Mouse (Mus musculus): ENCODE data around the gene 4931440F15Rik. TPM values are rescaled to one million over a fixed set of nuclear protein-coding genes. Genes with fewer than 3 reads are reported as not detected.
A peak's percentile ranks its signal among the peaks of the same experiment; 100 is the strongest.

The 4931440F15Rik gene
- polyA plus RNA-seq, 1 experiment, result 0.04 TPM

GRCm38 (mm10) chr11:29815261-29815660 lies 10.2 kb downstream of the 4931440F15Rik start:
- Histone ChIP-seq H3K36me3 (ENCODE audit: control insufficient read depth, insufficient read depth) (no peaks in the 10 kb centered on the region), H3K79me2 (ENCODE audit: control insufficient read depth, insufficient read depth) (no peaks in the 10 kb centered on the region), H3K4me3 (no peak overlapping the region), H3K4me2 (ENCODE audit: low read depth) (no peak overlapping the region), H3ac (ENCODE audit: control insufficient read depth, insufficient read length) (no peak overlapping the region), H3K27me3 (ENCODE audit: control insufficient read depth, insufficient read depth, insufficient read length) (no peaks in the 10 kb centered on the region)
- no peak for TF ChIP-seq USF1 (IDR thresholded peaks at IDR 0.05; ENCODE audit: low read depth)
- no peak for TF ChIP-seq REST (IDR thresholded peaks at IDR 0.05; ENCODE audit: insufficient read depth, insufficient read length)

- Histone ChIP-seq H3K27me3 (ENCODE audit: control insufficient read depth, insufficient read depth, insufficient read length) (no peaks in the 10 kb centered on the region), H3K4me2 (ENCODE audit: low read depth) (no peak overlapping the region), H3K36me3 (ENCODE audit: control insufficient read depth, insufficient read depth) (no peaks in the 10 kb centered on the region), H3K4me3 (no peak overlapping the region), H3K79me2 (ENCODE audit: control insufficient read depth, insufficient read depth) (no peaks in the 10 kb centered on the region), H3ac (ENCODE audit: control insufficient read depth, insufficient read length) (no peak overlapping the region)
- TF ChIP-seq MYOG (IDR thresholded peaks at IDR 0.05; ENCODE audit: control insufficient read depth in 1 of 3, insufficient read depth in 1 of 3, insufficient read length in 2 of 3, low read depth in 2 of 3) (no peak), CEBPB (IDR thresholded peaks at IDR 0.05; ENCODE audit: insufficient read depth, poor library complexity, severe bottlenecking) (no peak), USF1 (IDR thresholded peaks at IDR 0.05; ENCODE audit: low read depth) (no peak), MAX (IDR thresholded peaks at IDR 0.05; ENCODE audit: low read depth) (no peak), SRF (IDR thresholded peaks at IDR 0.05; ENCODE audit: control insufficient read depth, insufficient read length, low read depth) (no peak), TCF12 (IDR thresholded peaks at IDR 0.05; ENCODE audit: insufficient read depth, poor library complexity, severe bottlenecking) (no peak), POLR2AphosphoS2 (IDR thresholded peaks at IDR 0.05; ENCODE audit: insufficient read length, low read depth) (no peak), E2F4 (IDR thresholded peaks at IDR 0.05; ENCODE audit: insufficient read depth) (no peak), MYOD1 (IDR thresholded peaks at IDR 0.05; ENCODE audit: control insufficient read depth in 1 of 3, insufficient read length in 2 of 3, low read depth in 2 of 3) (no peak), POLR2A (IDR thresholded peaks at IDR 0.05; ENCODE audit: insufficient read length, low read depth) (no peak), TCF3 (IDR thresholded peaks at IDR 0.05; ENCODE audit: insufficient read length, low read depth) (no peak), REST (IDR thresholded peaks at IDR 0.05; ENCODE audit: insufficient read depth, insufficient read length) (no peak)
These were observed 12.2 kb downstream of the 4931440F15Rik start for GRCm38 (mm10) chr11:29813267-29813666.

- no peaks in the 10 kb centered on the region for H3K36me3 ChIP-seq (ENCODE audit: control insufficient read depth, insufficient read depth)
- H3K27me3 ChIP-seq (ENCODE audit: control insufficient read depth, insufficient read depth, insufficient read length), result no peaks in the 10 kb centered on the region
- H3K4me2 ChIP-seq (ENCODE audit: low read depth), result no peak overlapping the region
- H3K4me3 ChIP-seq, result no peak overlapping the region
- TF ChIP-seq MAX (IDR thresholded peaks at IDR 0.05; ENCODE audit: low read depth) (no peak), TCF12 (IDR thresholded peaks at IDR 0.05; ENCODE audit: insufficient read depth, poor library complexity, severe bottlenecking) (no peak), USF1 (IDR thresholded peaks at IDR 0.05; ENCODE audit: low read depth) (no peak), POLR2A (IDR thresholded peaks at IDR 0.05; ENCODE audit: insufficient read length, low read depth) (no peak), SRF (IDR thresholded peaks at IDR 0.05; ENCODE audit: control insufficient read depth, insufficient read length, low read depth) (no peak), MYOG (IDR thresholded peaks at IDR 0.05; ENCODE audit: control insufficient read depth in 1 of 3, insufficient read depth in 1 of 3, insufficient read length in 2 of 3, low read depth in 2 of 3) (no peak), REST (IDR thresholded peaks at IDR 0.05; ENCODE audit: insufficient read depth, insufficient read length) (no peak), CEBPB (IDR thresholded peaks at IDR 0.05; ENCODE audit: insufficient read depth, poor library complexity, severe bottlenecking) (no peak)
- no peak overlapping the region for H3ac ChIP-seq (ENCODE audit: control insufficient read depth, insufficient read length)
- no peaks in the 10 kb centered on the region for H3K79me2 ChIP-seq (ENCODE audit: control insufficient read depth, insufficient read depth)
These were observed 13.0 kb downstream of the 4931440F15Rik start for GRCm38 (mm10) chr11:29812475-29812874.

- Histone ChIP-seq H3K79me2 (ENCODE audit: control insufficient read depth, insufficient read depth) (no peaks in the 10 kb centered on the region), H3K36me3 (ENCODE audit: control insufficient read depth, insufficient read depth) (no peaks in the 10 kb centered on the region), H3K27me3 (ENCODE audit: control insufficient read depth, insufficient read depth, insufficient read length) (no peaks in the 10 kb centered on the region), H3ac (ENCODE audit: control insufficient read depth, insufficient read length) (no peak overlapping the region), H3K4me3 (no peak overlapping the region), H3K4me2 (ENCODE audit: low read depth) (no peak overlapping the region)
- no peak for TF ChIP-seq POLR2AphosphoS2 (IDR thresholded peaks at IDR 0.05; ENCODE audit: insufficient read length, low read depth)
- no peak for TF ChIP-seq MAX (IDR thresholded peaks at IDR 0.05; ENCODE audit: low read depth)
- TF ChIP-seq POLR2A (IDR thresholded peaks at IDR 0.05; ENCODE audit: insufficient read length, low read depth), result no peak
These were observed 15.1 kb downstream of the 4931440F15Rik start for GRCm38 (mm10) chr11:29810324-29810723.

- Histone ChIP-seq H3ac (ENCODE audit: control insufficient read depth, insufficient read length) (no peak overlapping the region), H3K36me3 (ENCODE audit: control insufficient read depth, insufficient read depth) (no peaks in the 10 kb centered on the region), H3K4me3 (no peak overlapping the region), H3K4me2 (ENCODE audit: low read depth) (peak overlapping the region; percentile 58), H3K79me2 (ENCODE audit: control insufficient read depth, insufficient read depth) (no peaks in the 10 kb centered on the region), H3K27me3 (ENCODE audit: control insufficient read depth, insufficient read depth, insufficient read length) (no peaks in the 10 kb centered on the region)
- TF ChIP-seq POLR2AphosphoS2 (IDR thresholded peaks at IDR 0.05; ENCODE audit: insufficient read length, low read depth), result no peak
- TF ChIP-seq TCF12 (IDR thresholded peaks at IDR 0.05; ENCODE audit: insufficient read depth, poor library complexity, severe bottlenecking), result no peak
- TF ChIP-seq CEBPB (IDR thresholded peaks at IDR 0.05; ENCODE audit: insufficient read depth, poor library complexity, severe bottlenecking), result no peak
- no peak for TF ChIP-seq POLR2A (IDR thresholded peaks at IDR 0.05; ENCODE audit: insufficient read length, low read depth)
- TF ChIP-seq MYOG (IDR thresholded peaks at IDR 0.05; ENCODE audit: control insufficient read depth in 1 of 3, insufficient read depth in 1 of 3, insufficient read length in 2 of 3, low read depth in 2 of 3), result no peak
- no peak for TF ChIP-seq REST (IDR thresholded peaks at IDR 0.05; ENCODE audit: insufficient read depth, insufficient read length)
- no peak for TF ChIP-seq MAX (IDR thresholded peaks at IDR 0.05; ENCODE audit: low read depth)
- no peak for TF ChIP-seq SRF (IDR thresholded peaks at IDR 0.05; ENCODE audit: control insufficient read depth, insufficient read length, low read depth)
- no peak for TF ChIP-seq E2F4 (IDR thresholded peaks at IDR 0.05; ENCODE audit: insufficient read depth)
- no peak for TF ChIP-seq MYOD1 (IDR thresholded peaks at IDR 0.05; ENCODE audit: control insufficient read depth in 1 of 3, insufficient read length in 2 of 3, low read depth in 2 of 3)
- no peak for TF ChIP-seq TCF3 (IDR thresholded peaks at IDR 0.05; ENCODE audit: insufficient read length, low read depth)
- no peak for TF ChIP-seq USF1 (IDR thresholded peaks at IDR 0.05; ENCODE audit: low read depth)
These were observed 16.4 kb downstream of the 4931440F15Rik start for GRCm38 (mm10) chr11:29808981-29809589.
